Mouse (Mus musculus): ENCODE measurements around the gene Rcc1l. TPM values are rescaled to one million over a fixed set of nuclear protein-coding genes. Genes with fewer than 3 reads are reported as not detected.

Rcc1l gene
- polyA plus RNA-seq, 1 experiment, result 19.3 TPM

DNA sequence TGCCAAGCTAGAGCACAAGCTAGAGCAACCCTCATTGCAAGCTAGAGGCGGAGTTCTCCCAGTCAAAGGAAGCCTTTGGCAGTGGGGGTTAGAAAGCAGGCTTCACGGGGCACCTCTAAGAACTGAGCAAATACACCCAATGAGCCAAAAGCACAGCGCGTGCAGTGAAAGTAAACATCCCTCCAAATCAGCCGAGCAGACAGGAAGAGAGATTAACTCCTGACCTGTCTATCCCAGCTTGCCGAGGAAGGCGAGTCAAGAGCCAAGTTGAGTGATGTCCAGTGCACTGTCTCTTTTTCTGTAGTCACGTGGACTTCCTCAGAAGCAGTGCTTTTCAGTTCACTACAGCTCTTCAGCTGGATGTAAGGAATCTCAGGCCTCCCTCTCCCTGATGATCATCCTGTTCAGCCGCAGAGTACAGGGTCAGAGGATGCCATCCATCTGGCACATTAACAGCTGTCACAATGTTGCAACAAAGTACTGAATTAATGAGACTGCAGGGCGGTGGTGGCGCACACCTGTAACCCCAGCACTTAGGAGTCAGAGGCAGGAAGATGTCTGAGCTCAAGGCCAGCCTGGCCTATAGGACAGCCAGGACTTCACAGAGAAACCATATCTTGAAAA, 33.5 kb upstream of the Rcc1l start:
- no peak overlapping the region for H3K4me3 ChIP-seq (ENCODE audit: insufficient read depth, low read depth, low read length)
- no peak for TF ChIP-seq CTCF (conservative IDR thresholded peaks at IDR 0.05; ENCODE audit: insufficient read depth, insufficient read length, low read depth, low read length)
- TF ChIP-seq POLR2A (IDR thresholded peaks at IDR 0.05; ENCODE audit: low read depth, low read length), result no peak
- WGBS, result 38% methylated on average over 11 of the region's 11 CpGs
- H3K36me3 ChIP-seq (ENCODE audit: control insufficient read depth, insufficient read depth, low read length), result no peaks in the 10 kb centered on the region
- no peaks in the 10 kb centered on the region for H3K27me3 ChIP-seq (replicated peaks; ENCODE audit: control insufficient read depth, insufficient read depth, low read length)
- DNase-seq, result peak; percentile 82
- H3K27ac ChIP-seq (ENCODE audit: insufficient read depth, low read depth, low read length), result no peak overlapping the region
- H3K4me1 ChIP-seq (ENCODE audit: control insufficient read depth, insufficient read depth, low read length), result no peaks in the 10 kb centered on the region

- no peaks in the 10 kb centered on the region for H3K27me3 ChIP-seq (replicated peaks; ENCODE audit: control insufficient read depth, insufficient read depth, low read length)
- 80% methylated on average over 10 of the region's 10 CpGs for WGBS
- H3K4me3 ChIP-seq (ENCODE audit: insufficient read depth, low read depth, low read length), result no peak overlapping the region
- no peak for TF ChIP-seq POLR2A (IDR thresholded peaks at IDR 0.05; ENCODE audit: low read depth, low read length)
- no peak for TF ChIP-seq CTCF (conservative IDR thresholded peaks at IDR 0.05; ENCODE audit: insufficient read depth, insufficient read length, low read depth, low read length)
- H3K36me3 ChIP-seq (ENCODE audit: control insufficient read depth, insufficient read depth, low read length), result no peaks in the 10 kb centered on the region
- DNase-seq, result no peak
- H3K4me1 ChIP-seq (ENCODE audit: control insufficient read depth, insufficient read depth, low read length), result no peaks in the 10 kb centered on the region
- no peak overlapping the region for H3K27ac ChIP-seq (ENCODE audit: insufficient read depth, low read depth, low read length)
Measured at GRCm38 (mm10) chr5:134206721-134207120, 30.1 kb upstream of the Rcc1l start.

DNA sequence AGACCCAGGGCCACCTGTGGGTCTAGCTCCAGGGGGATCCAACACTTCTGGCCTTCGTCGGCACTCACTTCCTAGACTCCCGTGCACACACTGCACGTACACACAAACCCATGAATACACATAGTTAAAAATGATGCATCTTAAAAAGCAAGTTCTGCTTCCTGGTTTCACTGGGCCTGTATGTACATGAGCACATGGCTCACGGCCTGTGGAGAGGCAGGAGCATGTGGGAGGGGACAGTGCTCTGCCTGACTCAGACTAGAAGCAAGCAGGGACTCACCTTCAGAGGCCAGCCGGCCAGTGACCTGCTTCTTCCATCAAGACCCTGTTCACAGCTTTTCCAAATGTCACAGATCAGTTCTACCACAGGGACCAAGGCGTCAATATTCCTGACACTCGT, 17.1 kb upstream of the Rcc1l start:
- DNase-seq, result no peak
- 83% methylated on average over 8 of the region's 8 CpGs for WGBS
- TF ChIP-seq POLR2A (IDR thresholded peaks at IDR 0.05; ENCODE audit: low read depth, low read length) (no peak), CTCF (conservative IDR thresholded peaks at IDR 0.05; ENCODE audit: insufficient read depth, insufficient read length, low read depth, low read length) (no peak)
- Histone ChIP-seq H3K27me3 (replicated peaks; ENCODE audit: control insufficient read depth, insufficient read depth, low read length) (no peaks in the 10 kb centered on the region), H3K4me1 (ENCODE audit: control insufficient read depth, insufficient read depth, low read length) (no peaks in the 10 kb centered on the region), H3K4me3 (ENCODE audit: insufficient read depth, low read depth, low read length) (no peak overlapping the region), H3K36me3 (ENCODE audit: control insufficient read depth, insufficient read depth, low read length) (no peaks in the 10 kb centered on the region), H3K27ac (ENCODE audit: insufficient read depth, low read depth, low read length) (no peak overlapping the region)

DNA sequence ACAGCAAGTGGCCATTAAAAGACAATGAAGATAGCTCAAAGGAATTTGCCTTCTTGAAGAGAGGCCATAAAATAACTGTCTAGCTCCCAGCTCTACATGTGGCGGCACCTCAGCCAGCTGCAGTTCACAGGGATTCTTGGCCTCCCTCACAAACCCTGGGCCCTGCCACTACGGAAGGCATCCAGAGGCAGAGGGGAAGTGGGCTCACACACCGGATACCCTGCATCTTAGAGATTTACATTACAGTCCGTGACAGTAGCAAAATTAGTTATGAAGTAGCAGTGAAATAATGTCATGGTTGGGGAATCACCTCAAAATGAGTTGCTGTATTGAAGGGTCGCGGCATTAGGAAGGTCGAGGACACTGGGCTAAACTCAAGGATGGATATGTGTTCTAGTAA, 12.0 kb upstream of the Rcc1l start:
- DNase-seq, result no peak
- TF ChIP-seq CTCF (conservative IDR thresholded peaks at IDR 0.05; ENCODE audit: insufficient read depth, insufficient read length, low read depth, low read length) (no peak), POLR2A (IDR thresholded peaks at IDR 0.05; ENCODE audit: low read depth, low read length) (no peak)
- peaks cover under 1% of the 10 kb centered on the region for H3K4me1 ChIP-seq (ENCODE audit: control insufficient read depth, insufficient read depth, low read length)
- H3K36me3 ChIP-seq (ENCODE audit: control insufficient read depth, insufficient read depth, low read length), result no peaks in the 10 kb centered on the region
- H3K27ac ChIP-seq (ENCODE audit: insufficient read depth, low read depth, low read length), result no peak overlapping the region
- WGBS, result 63% methylated on average over 7 of the region's 7 CpGs
- H3K27me3 ChIP-seq (replicated peaks; ENCODE audit: control insufficient read depth, insufficient read depth, low read length), result no peaks in the 10 kb centered on the region
- no peak overlapping the region for H3K4me3 ChIP-seq (ENCODE audit: insufficient read depth, low read depth, low read length)

DNA sequence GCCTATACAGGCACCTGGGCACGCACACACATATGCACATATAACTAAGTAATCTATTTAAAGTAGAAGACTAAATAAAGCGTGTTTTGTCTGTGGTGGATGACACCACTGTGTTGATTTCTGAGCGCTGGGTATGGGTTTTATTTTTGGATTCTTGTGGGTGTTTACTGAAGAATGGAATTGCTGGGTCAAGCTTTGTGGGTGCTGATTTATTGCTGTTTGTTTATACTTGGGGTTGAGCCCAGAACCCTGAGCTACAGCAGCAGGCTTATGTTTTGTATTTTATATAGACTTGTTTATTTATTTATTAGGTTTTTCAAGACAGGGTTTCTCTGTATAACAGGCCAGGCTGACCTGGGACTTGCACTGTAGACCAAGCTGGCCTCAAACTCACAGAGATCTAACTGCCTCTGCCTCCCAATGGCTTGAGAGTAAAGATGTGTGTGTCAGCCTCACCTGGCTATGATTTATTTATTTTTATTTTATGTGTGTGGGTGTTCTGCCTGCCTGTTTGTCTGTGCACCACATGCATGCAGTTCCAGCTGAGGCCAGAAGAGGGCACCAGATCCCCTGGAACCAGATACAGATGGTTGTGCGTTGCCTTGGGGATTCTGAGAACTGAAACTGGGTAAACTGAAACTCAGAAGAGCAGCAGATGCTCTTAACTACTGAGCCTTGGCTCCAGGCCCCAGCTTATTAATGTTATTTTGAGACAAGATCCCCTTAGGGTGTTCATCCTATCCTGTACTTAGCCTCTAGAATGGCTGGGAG, 10.6 kb upstream of the Rcc1l start:
- Histone ChIP-seq H3K27me3 (replicated peaks; ENCODE audit: control insufficient read depth, insufficient read depth, low read length) (no peaks in the 10 kb centered on the region), H3K4me3 (ENCODE audit: insufficient read depth, low read depth, low read length) (no peak overlapping the region), H3K4me1 (ENCODE audit: control insufficient read depth, insufficient read depth, low read length) (peaks cover 14% of the 10 kb centered on the region), H3K36me3 (ENCODE audit: control insufficient read depth, insufficient read depth, low read length) (no peaks in the 10 kb centered on the region), H3K27ac (ENCODE audit: insufficient read depth, low read depth, low read length) (no peak overlapping the region)
- peak; percentile 61 for DNase-seq
- WGBS, result 74% methylated on average over 4 of the region's 4 CpGs
- TF ChIP-seq CTCF (conservative IDR thresholded peaks at IDR 0.05; ENCODE audit: insufficient read depth, insufficient read length, low read depth, low read length) (peak; percentile 94), POLR2A (IDR thresholded peaks at IDR 0.05; ENCODE audit: low read depth, low read length) (no peak)

DNA sequence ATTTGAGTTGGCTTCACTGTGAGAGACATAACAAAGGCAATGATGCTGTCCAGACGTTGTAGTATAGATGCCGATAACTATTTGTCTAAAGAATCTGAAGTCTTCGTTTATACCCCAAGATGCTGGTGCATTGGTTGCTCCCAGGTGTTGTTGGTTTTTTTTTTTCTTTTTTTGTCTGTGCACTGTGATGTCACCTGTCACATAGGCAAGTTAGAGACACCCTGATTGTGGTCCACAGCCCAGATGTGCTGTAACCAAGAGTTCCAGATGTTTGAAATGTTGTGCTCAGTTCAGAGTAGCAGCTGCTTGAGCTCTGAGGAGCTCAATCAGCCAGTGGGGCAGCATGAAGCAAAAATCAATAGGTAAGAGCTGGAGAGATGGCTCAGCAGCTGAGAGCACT, 9.5 kb upstream of the Rcc1l start:
- Histone ChIP-seq H3K4me1 (ENCODE audit: control insufficient read depth, insufficient read depth, low read length) (peaks cover 15% of the 10 kb centered on the region), H3K36me3 (ENCODE audit: control insufficient read depth, insufficient read depth, low read length) (no peaks in the 10 kb centered on the region), H3K4me3 (ENCODE audit: insufficient read depth, low read depth, low read length) (no peak overlapping the region), H3K27ac (ENCODE audit: insufficient read depth, low read depth, low read length) (no peak overlapping the region), H3K27me3 (replicated peaks; ENCODE audit: control insufficient read depth, insufficient read depth, low read length) (no peaks in the 10 kb centered on the region)
- no peak for TF ChIP-seq POLR2A (IDR thresholded peaks at IDR 0.05; ENCODE audit: low read depth, low read length)
- no peak for TF ChIP-seq CTCF (conservative IDR thresholded peaks at IDR 0.05; ENCODE audit: insufficient read depth, insufficient read length, low read depth, low read length)
- WGBS, result 87% methylated on average over 3 of the region's 3 CpGs
- DNase-seq, result no peak
